ENCODE assay signal across 9 mouse cellular contexts in genomic region chr3:105151475-105152157, GRCm38 (mm10).
DNase-seq lines count a peak whose midpoint lies in the region; ATAC-seq and TF ChIP-seq lines count a peak whose summit lies in the region.
"Had no signal": no experiment of that assay in that cellular context is flagged by ENCODE, and none has a peak within 500 bp of the region (broad histone marks: within the 10 kb centered on the region; RNA-seq: fewer than 3 reads in every experiment).

No protein-coding gene starts in this region.

- H3K4me3 ChIP-seq in lung, postnatal 0 days (ENCODE audit: low read depth, low read length) = no peak overlapping the region
- H3K4me3 ChIP-seq: liver, embryonic 15.5 days had no signal

- H3K4me2 ChIP-seq in lung, postnatal 0 days (replicated peaks; ENCODE audit: low read depth, low read length) = no peak overlapping the region
- H3K4me2 ChIP-seq: liver, embryonic 15.5 days had no signal

- TF ChIP-seq CTCF in lung, postnatal 0 days (IDR thresholded peaks at IDR 0.05) = peak; percentile 58

- H3K27ac ChIP-seq in lung, postnatal 0 days (ENCODE audit: low read length) = no peak overlapping the region
- H3K27ac ChIP-seq: liver, embryonic 15.5 days had no signal

- 20% methylated on average over 11 of the region's 11 CpGs for WGBS in lung, postnatal 0 days

- intact Hi-C loops in gastrocnemius, postnatal 14 days (cut with DNase I; ENCODE audit: low total_unique reads) = no loop called here

- no peak overlapping the region for H3K9ac ChIP-seq in lung, postnatal 0 days (replicated peaks; ENCODE audit: low read depth)
- H3K9ac ChIP-seq: liver, embryonic 15.5 days had no signal

- no peaks in the 10 kb centered on the region for H3K36me3 ChIP-seq in lung, postnatal 0 days (ENCODE audit: insufficient read depth, low read length)
- H3K36me3 ChIP-seq: liver, embryonic 15.5 days had no signal

- no peaks in the 10 kb centered on the region for H3K27me3 ChIP-seq in lung, postnatal 0 days (replicated peaks; ENCODE audit: insufficient read depth, low read length)
- H3K27me3 ChIP-seq: liver, embryonic 15.5 days had no signal

- no peaks in the 10 kb centered on the region for H3K4me1 ChIP-seq in lung, postnatal 0 days (ENCODE audit: insufficient read depth, low read depth, low read length)
- H3K4me1 ChIP-seq: liver, embryonic 15.5 days had no signal

- no peak for ATAC-seq in lung, postnatal 0 days

- peak; percentile 7 for DNase-seq in gastrocnemius, postnatal 14 days
- DNase-seq in gastrocnemius, postnatal 4 days (ENCODE audit: low spot score in 2 of 2) = no peak
- DNase-seq in cerebellum, postnatal 36 days = peak; percentile 35 to 40
- DNase-seq in frontal cortex, postnatal 36 days (ENCODE audit: low spot score in 2 of 2) = peak; percentile 37 to 53
- DNase-seq in kidney, postnatal 14 days = peak; percentile 37
- peak; percentile 26 for DNase-seq in lung, postnatal 0 days (ENCODE audit: low spot score)
- peak; percentile 13 for DNase-seq in retina, postnatal 7 days (ENCODE audit: low read depth, low spot score)
- DNase-seq in c-Kit-positive CD71-positive TER-119-positive erythroid progenitor cells, embryonic 14.5 days (ENCODE audit: low spot score) = no peak

- no peak for TF ChIP-seq EP300 in lung, postnatal 0 days (IDR thresholded peaks at IDR 0.05)

- H3K9me3 ChIP-seq in lung, postnatal 0 days (ENCODE audit: low read length) = no peaks in the 10 kb centered on the region
- H3K9me3 ChIP-seq: liver, embryonic 15.5 days had no signal

Comparison
In these comparisons a context has a peak if more than half of its experiments do, and no peak if none do; other contexts are left out.
1. DNase-seq: peak in gastrocnemius, postnatal 14 days (single experiment), cerebellum, postnatal 36 days (2 of 2), frontal cortex, postnatal 36 days (2 of 2), kidney, postnatal 14 days (single experiment), lung, postnatal 0 days (single experiment) and retina, postnatal 7 days (single experiment); none in gastrocnemius, postnatal 4 days (0 of 2) and c-Kit-positive CD71-positive TER-119-positive erythroid progenitor cells, embryonic 14.5 days (single experiment).